Mouse (Mus musculus) urinary bladder, postnatal 25 days (tissue): ENCODE measurements around the gene Stat6.
A peak's percentile ranks its signal among the peaks of the same experiment; 100 is the strongest.

Source experiments
- DNase-seq: peaks from one replicate; pipeline ENCODE4 v3.0.0; 2022; ENCODE audit warnings: low spot score

Stat6 gene

GRCm38 (mm10) chr10:127615034-127615374 is 27.8 kb upstream of the Stat6 start:
- DNase-seq, result no peak

GRCm38 (mm10) chr10:127615591-127615990 is 27.2 kb upstream of the Stat6 start:
- DNase-seq, result no peak

GRCm38 (mm10) chr10:127616261-127616679 is 26.5 kb upstream of the Stat6 start:
- no peak for DNase-seq

- DNase-seq, result no peak
These were observed 25.5 kb upstream of the Stat6 start for GRCm38 (mm10) chr10:127617294-127617693.

GRCm38 (mm10) chr10:127618173-127618572 is 24.6 kb upstream of the Stat6 start:
- no peak for DNase-seq

- DNase-seq, result no peak
These were observed 23.6 kb upstream of the Stat6 start for GRCm38 (mm10) chr10:127619119-127619721.

GRCm38 (mm10) chr10:127619941-127620405 is 22.8 kb upstream of the Stat6 start:
- no peak for DNase-seq

- DNase-seq, result no peak
These were observed 22.2 kb upstream of the Stat6 start, which contains the start of gene Lrp1 for GRCm38 (mm10) chr10:127620406-127621190. Gene Lrp1 (minus strand): TSS chr10:127621148.

GRCm38 (mm10) chr10:127621191-127622056 is 21.4 kb upstream of the Stat6 start:
- peak; percentile 86 for DNase-seq

GRCm38 (mm10) chr10:127622057-127622392 is 20.8 kb upstream of the Stat6 start:
- DNase-seq, result peak; percentile 61

GRCm38 (mm10) chr10:127622661-127623060 is 20.1 kb upstream of the Stat6 start:
- DNase-seq, result no peak

- DNase-seq, result no peak
These were observed 19.2 kb upstream of the Stat6 start for GRCm38 (mm10) chr10:127623439-127624216.

- DNase-seq, result no peak
These were observed 16.4 kb upstream of the Stat6 start for GRCm38 (mm10) chr10:127626433-127626832.

GRCm38 (mm10) chr10:127631261-127632214 is 11.2 kb upstream of the Stat6 start:
- no peak for DNase-seq

- DNase-seq, result no peak
These were observed 10.0 kb upstream of the Stat6 start for GRCm38 (mm10) chr10:127632668-127633271.

GRCm38 (mm10) chr10:127640421-127640820 is 2.4 kb upstream of the Stat6 start:
- DNase-seq, result no peak

- DNase-seq, result peak; percentile 91
These were observed 670 bp upstream of the Stat6 start for GRCm38 (mm10) chr10:127641861-127642771.

GRCm38 (mm10) chr10:127643553-127644238 is 910 bp downstream of the Stat6 start:
- peak; percentile 73 for DNase-seq

GRCm38 (mm10) chr10:127645791-127646190 is 3.0 kb downstream of the Stat6 start:
- DNase-seq, result no peak
